Mouse (Mus musculus) kidney, postnatal 0 days (tissue): ENCODE results near the gene Katnbl1. TPM values are rescaled to one million over a fixed set of nuclear protein-coding genes. Genes with fewer than 3 reads are reported as not detected.

ENCODE experiments used
- ATAC-seq: fragments of 200-750 bp; cut with Nextera tagmentation; replicated peaks from 2 replicates; pipeline ENCODE4 v1.8.0; 2017; ENCODE audit warnings: low read depth, moderate number of reproducible peaks, moderate TSS enrichment, moderate library complexity; ENCODE audit not compliant: low FRiP score
- DNase-seq: peaks from one replicate; pipeline ENCODE4 v3.0.0-alpha.2; 2016; ENCODE audit warnings: low spot score
- H3K27ac ChIP-seq: fragments of 300-500 bp; sonication (generic); 2 replicates; pipeline ENCODE4 v1.5.1; 2014; ENCODE audit warnings: mild to moderate bottlenecking
- H3K27me3 ChIP-seq: fragments of 300-500 bp; sonication (generic); 2 replicates; pipeline ENCODE4 v1.6.1; 2014; ENCODE audit warnings: low read length, mixed read lengths; ENCODE audit not compliant: insufficient read depth
- H3K36me3 ChIP-seq: fragments of 300-500 bp; sonication (generic); 2 replicates; pipeline ENCODE4 v1.6.1; 2014; ENCODE audit warnings: low read length, mixed read lengths; ENCODE audit not compliant: insufficient read depth
- H3K4me1 ChIP-seq: fragments of 300-500 bp; sonication (generic); replicated peaks from 2 replicates; pipeline ENCODE4 v1.6.1; 2014; ENCODE audit warnings: antibody characterized with exemption, low read length, mixed read lengths; ENCODE audit not compliant: insufficient read depth
- H3K4me2 ChIP-seq: fragments of 300-500 bp; sonication (generic); 2 replicates; pipeline ENCODE4 v1.6.1; 2014; ENCODE audit warnings: mild to moderate bottlenecking, low read length, moderate library complexity, mixed read lengths
- H3K4me3 ChIP-seq: fragments of 300-500 bp; sonication (generic); replicated peaks from 2 replicates; pipeline ENCODE4 v1.5.1; 2014; ENCODE audit warnings: low read depth, low read length
- H3K9ac ChIP-seq: fragments of 300-500 bp; sonication (generic); 2 replicates; pipeline ENCODE4 v1.6.1; 2014; ENCODE audit warnings: low read depth, low read length
- H3K9me3 ChIP-seq: fragments of 300-500 bp; sonication (generic); replicated peaks from 2 replicates; pipeline ENCODE4 v1.6.1; 2016; ENCODE audit warnings: low read length, inconsistent platforms, mixed read lengths
- CTCF ChIP-seq: IDR thresholded peaks from 2 replicates; pipeline ENCODE4 v1.5.1; 2016; ENCODE audit warnings: antibody characterized with exemption, low read depth, mild to moderate bottlenecking, moderate library complexity
- WGBS: fragments of 180-500 bp; shearing (Covaris S2); extraction: QIAGEN DNeasy Blood & Tissue Kit; methylation state at CpG from one replicate; pipeline ENCODE4 v1.1.7; 2014; 5-methylcytosine and 5-hydroxymethylcytosine counted together
- polyA plus RNA-seq: library from polyadenylated mRNA; unstranded; fragments of >200 nt; fragmentation: Nextera tagmentation; extraction: Ambion mirVana; gene quantifications from 2 replicates; pipeline ENCODE4 v1.2.1, GENCODE M21; 2015

Gene Katnbl1
- polyA plus RNA-seq, 1 experiment from 2014 or later = 33.8 TPM

DNA sequence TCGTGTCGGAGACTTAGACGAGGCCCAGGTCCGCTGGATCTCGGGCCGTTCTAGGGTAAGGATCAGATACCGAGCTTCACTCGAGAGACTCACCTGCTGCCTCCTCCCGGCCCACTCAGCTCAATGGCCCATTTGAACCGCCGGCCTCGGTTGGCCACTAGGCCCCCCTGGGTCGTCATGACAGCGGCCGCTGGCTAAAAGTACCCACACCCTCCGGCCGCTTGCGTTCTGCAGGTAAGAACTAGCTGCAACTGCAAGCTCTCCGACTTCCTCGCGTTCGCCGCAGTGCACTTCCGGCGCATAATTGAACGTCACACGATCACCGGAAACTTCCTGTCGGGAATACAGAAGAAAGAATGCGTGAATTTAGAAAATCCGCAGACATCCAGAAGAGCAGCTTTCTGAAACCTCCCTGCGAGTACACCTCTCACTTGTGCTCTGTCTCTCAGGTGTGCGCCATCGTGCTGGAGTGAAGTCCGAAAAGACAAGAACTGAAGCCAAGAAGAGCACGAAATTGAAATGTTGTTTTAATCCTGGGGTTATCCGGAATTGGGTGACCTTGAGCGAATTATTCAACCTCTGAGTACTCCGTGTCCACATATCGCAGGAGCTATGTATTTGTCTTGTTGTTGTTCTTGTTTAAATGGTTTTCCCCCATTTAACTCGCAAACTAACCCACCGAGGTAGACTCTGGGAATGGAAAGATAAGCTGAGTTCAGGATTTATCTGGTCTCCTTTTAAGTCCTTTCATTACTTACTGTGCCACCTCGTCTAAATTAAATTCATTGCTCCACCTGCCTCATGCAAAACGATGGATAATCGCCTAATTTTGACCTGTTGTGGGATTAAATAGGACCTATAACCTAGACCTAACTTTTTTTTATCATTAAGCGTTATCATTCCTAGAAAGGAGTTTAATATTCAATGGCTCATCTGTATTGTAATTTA is 11.0 kb upstream of the Katnbl1 start, which contains the start of gene Emc4:
Emc4 (minus strand) TSS at position 302 of the 948 bp plus-strand sequence.
- no peaks in the 10 kb centered on the region for H3K4me1 ChIP-seq
- H3K9ac ChIP-seq = peak within 1 kb of the TSS; percentile 87
- peak within 1 kb of the TSS; percentile 98 for H3K4me3 ChIP-seq
- H3K4me2 ChIP-seq = peak within 1 kb of the TSS; percentile 89
- DNase-seq (peak; percentile 93), ATAC-seq (peak; percentile 90)
- TF ChIP-seq CTCF = 0 out of 2 replicates have a peak, but pooled peaks have one; percentile 4
- H3K9me3 ChIP-seq = no peaks in the 10 kb centered on the region
- 0 out of 2 replicates have a peak, but pooled peaks cover 6% of the 10 kb centered on the region for H3K36me3 ChIP-seq
- peak within 1 kb of the TSS; percentile 74 for H3K27ac ChIP-seq
- 1% methylated on average over 46 of the region's 46 CpGs for WGBS
- H3K27me3 ChIP-seq = no peaks in the 10 kb centered on the region

- no peaks in the 10 kb centered on the region for H3K27me3 ChIP-seq
- no peak overlapping the region for H3K27ac ChIP-seq
- H3K4me2 ChIP-seq = no peak overlapping the region
- no peak for TF ChIP-seq CTCF
- H3K4me1 ChIP-seq = no peaks in the 10 kb centered on the region
- no peaks in the 10 kb centered on the region for H3K9me3 ChIP-seq
- WGBS = 53% methylated on average over 5 of the region's 5 CpGs
- H3K4me3 ChIP-seq = no peak overlapping the region
- H3K36me3 ChIP-seq = no peaks in the 10 kb centered on the region
- DNase-seq (no peak), ATAC-seq (no peak)
- H3K9ac ChIP-seq = no peak overlapping the region
Observed at GRCm38 (mm10) chr2:112369941-112370340, 9.1 kb upstream of the Katnbl1 start.

GRCm38 (mm10) chr2:112373141-112373540 is 5.9 kb upstream of the Katnbl1 start:
- H3K4me2 ChIP-seq = no peak overlapping the region
- H3K9ac ChIP-seq = no peak overlapping the region
- DNase-seq (no peak), ATAC-seq (no peak)
- H3K4me3 ChIP-seq = no peak overlapping the region
- H3K9me3 ChIP-seq = no peaks in the 10 kb centered on the region
- no peaks in the 10 kb centered on the region for H3K27me3 ChIP-seq
- no peaks in the 10 kb centered on the region for H3K4me1 ChIP-seq
- no peak for TF ChIP-seq CTCF
- 64% methylated on average over 4 of the region's 4 CpGs for WGBS
- H3K36me3 ChIP-seq = no peaks in the 10 kb centered on the region
- H3K27ac ChIP-seq = no peak overlapping the region

DNA sequence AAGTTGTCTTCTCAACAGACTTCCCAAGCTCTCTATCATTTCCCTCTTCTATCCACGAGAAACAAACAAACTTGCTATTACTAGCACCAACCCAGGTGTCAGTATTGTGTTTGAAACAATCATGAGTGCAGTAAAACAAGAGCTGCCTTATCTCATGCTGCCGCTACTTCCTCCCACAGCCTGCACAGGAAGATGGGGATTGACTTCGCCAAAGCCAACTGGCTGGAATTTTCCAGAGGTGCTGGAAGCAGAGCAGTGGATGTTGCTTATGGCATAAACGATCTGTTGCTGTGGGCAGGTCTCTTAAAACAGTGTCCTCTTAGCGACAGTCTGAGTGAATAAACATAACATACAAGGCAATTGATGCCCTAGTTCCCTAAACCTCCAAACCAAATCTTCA is 4.4 kb upstream of the Katnbl1 start:
- ATAC-seq (no peak), DNase-seq (no peak)
- Histone ChIP-seq H3K27ac (no peak overlapping the region), H3K27me3 (no peaks in the 10 kb centered on the region), H3K4me1 (no peaks in the 10 kb centered on the region), H3K36me3 (no peaks in the 10 kb centered on the region), H3K9ac (no peak overlapping the region), H3K4me3 (no peak overlapping the region), H3K4me2 (no peak overlapping the region), H3K9me3 (no peaks in the 10 kb centered on the region)
- TF ChIP-seq CTCF = no peak
- WGBS = 47% methylated on average over 5 of the region's 5 CpGs

DNA sequence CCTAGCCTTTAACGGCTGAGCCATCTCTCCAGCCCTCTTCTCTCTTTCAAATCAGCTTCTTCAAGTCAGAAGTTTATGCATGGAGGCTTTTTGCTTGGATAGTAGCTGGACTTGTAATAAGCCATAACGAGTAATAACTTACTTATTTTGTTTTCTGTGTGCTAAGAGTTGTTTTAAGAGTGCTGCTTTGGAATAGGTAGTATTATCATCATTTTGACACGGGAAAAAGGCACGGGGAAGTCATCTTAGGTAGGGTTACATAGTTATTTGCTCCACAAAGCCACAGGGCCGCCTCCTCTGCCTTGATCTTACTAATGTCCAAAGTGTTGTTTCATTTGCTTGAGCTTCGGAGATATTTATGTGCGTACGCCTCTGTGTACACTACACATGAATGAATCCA is 1.1 kb downstream of the Katnbl1 start:
- WGBS = 20% methylated on average over 8 of the region's 8 CpGs
- peak overlapping the region; percentile 98 for H3K4me3 ChIP-seq

GRCm38 (mm10) chr2:112381219-112381618 is 2.2 kb downstream of the Katnbl1 start:
- no peak for TF ChIP-seq CTCF
- no peak overlapping the region for H3K4me3 ChIP-seq
- no peak overlapping the region for H3K9ac ChIP-seq
- ATAC-seq = no peak
- WGBS = 98% methylated on average over 1 of the region's 1 CpGs
- H3K9me3 ChIP-seq = no peaks in the 10 kb centered on the region
- H3K4me1 ChIP-seq = peaks cover 12% of the 10 kb centered on the region; the same call in 1 of the 2 replicates
- H3K27me3 ChIP-seq = no peaks in the 10 kb centered on the region
- no peak overlapping the region for H3K27ac ChIP-seq
- DNase-seq = no peak
- H3K4me2 ChIP-seq = no peak overlapping the region
- H3K36me3 ChIP-seq = no peaks in the 10 kb centered on the region

More for the DNA sequence above, 1.1 kb downstream of the Katnbl1 start:
- Histone ChIP-seq H3K9ac (peak overlapping the region; percentile 95), H3K4me2 (peak overlapping the region; percentile 80), H3K27me3 (no peaks in the 10 kb centered on the region), H3K4me1 (peaks cover 12% of the 10 kb centered on the region; the same call in 1 of the 2 replicates), H3K27ac (no peak overlapping the region), H3K9me3 (no peaks in the 10 kb centered on the region), H3K36me3 (no peaks in the 10 kb centered on the region)
- no peak for ATAC-seq
- no peak for TF ChIP-seq CTCF
- DNase-seq = peak; percentile 16
